Mouse (Mus musculus) left cerebral cortex, adult 11 months (tissue): ENCODE measurements at regions not wholly inside any gene's neighbourhood (a gene's known extent, or its start where the extent isn't known, plus 50 kb on each side); places are given as distances from the start of the nearest gene placed in this dataset.

Experiments used
- DNase-seq: peaks from one replicate; pipeline ENCODE4 v3.0.0; 2022; ENCODE audit warnings: low spot score

- DNase-seq = no peak
Observed at GRCm38 (mm10) chr15:64520568-64520967, 296.9 kb upstream of the Gm21798 start.

DNA sequence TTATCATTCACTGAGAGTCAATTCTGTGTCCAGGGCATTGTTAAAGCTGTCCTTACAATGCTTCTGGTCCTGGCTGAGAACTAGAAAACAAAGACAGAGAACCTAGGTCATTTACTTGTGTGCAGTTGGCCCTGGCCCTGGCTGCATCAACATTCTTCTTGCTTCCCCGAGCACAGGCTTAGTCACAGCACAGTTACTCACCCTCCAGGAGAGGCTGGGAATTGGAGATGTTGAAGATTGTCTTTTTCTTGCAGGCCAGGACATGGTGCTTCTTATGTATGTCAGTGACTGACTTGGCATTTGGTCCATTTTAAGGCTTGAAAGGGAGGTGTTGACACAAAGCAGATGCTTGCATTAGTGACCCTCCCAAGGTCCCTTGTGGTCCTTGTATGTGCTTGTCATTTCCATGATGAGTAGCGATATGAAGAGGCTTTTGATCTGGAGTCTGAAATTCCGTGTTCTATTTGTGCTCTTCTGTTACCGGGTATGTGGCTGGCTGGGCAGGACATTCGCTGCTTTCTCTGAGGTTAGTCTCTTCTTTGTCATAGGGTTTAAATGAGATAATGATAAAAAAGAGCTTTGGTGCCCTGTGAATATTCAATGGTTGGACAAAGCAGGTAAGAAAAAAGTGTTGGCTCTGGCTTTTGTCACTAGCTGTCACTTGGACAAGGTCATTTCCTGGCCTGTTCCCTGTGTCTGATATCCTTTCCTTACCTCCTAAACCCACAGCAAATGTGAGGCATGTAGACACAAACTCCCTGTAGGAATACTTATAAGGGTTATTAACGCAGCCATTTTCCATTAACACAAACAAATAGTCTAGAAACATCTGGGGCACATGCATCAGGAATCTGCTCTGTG, 285.0 kb upstream of the Gm21798 start:
- DNase-seq = no peak

DNA sequence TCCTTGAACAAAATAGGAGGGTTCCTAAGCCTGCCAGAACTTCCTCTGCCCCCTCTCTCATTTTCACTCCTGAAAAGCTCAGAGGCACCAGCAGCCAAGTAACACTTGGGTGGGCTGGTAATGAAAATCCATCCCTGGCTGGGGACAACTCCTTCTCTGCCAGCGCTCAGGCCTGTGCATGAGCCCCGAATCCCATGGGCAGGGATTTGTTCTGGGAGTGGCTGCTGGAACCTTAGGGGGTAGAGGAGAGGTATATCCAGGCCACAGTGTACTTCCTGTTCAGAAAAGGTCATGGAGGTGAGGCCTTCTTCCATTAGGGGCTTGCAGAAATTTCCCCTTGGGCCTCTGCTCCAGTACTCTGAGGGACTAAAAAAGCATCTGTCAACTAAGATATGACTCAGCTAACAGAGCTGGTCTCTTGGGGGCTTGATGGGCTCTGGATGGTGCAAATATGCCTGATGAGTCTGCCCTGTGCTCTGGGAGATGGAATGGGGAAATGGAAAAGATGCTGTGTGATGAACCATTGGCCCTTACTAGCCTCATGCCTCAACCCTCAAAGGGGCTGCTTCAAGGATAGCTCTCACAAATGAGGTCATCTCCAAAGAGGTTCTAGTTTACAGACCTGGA, 284.2 kb upstream of the Gm21798 start:
- DNase-seq = no peak

DNA sequence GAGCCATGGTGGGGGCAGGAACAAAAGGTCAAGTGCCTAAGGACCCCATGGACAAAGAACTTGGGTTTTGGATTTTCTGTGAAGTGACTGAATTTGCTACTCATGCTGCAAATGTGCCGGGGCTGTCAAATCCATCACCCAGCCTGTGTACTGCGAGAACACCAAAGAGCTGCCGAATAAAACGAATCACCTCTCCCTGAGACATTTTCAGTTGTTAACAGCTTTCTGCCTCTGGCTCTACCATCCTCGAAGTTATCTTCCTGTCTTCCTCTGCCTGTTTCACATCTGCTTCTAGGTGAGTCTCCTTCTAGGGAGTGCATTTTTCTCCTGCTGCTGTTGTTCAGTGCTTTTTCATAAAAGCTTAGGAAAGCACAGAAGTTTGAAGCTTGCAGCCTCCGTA, 283.3 kb upstream of the Gm21798 start:
- no peak for DNase-seq

GRCm38 (mm10) chr15:64535160-64535559, 282.3 kb upstream of the Gm21798 start:
- DNase-seq = no peak

- no peak for DNase-seq
Observed at GRCm38 (mm10) chr15:64541395-64541794, 276.1 kb upstream of the Gm21798 start.

- no peak for DNase-seq
Observed at GRCm38 (mm10) chr15:64542250-64542901, 275.1 kb upstream of the Gm21798 start.

GRCm38 (mm10) chr15:64542908-64543307, 274.6 kb upstream of the Gm21798 start:
- DNase-seq = no peak

GRCm38 (mm10) chr15:64546035-64546434, 271.5 kb upstream of the Gm21798 start:
- DNase-seq = no peak

- no peak for DNase-seq
Observed at GRCm38 (mm10) chr15:64557540-64557939, 260.0 kb upstream of the Gm21798 start.

- no peak for DNase-seq
Observed at GRCm38 (mm10) chr15:64558220-64558619, 259.3 kb upstream of the Gm21798 start.

GRCm38 (mm10) chr15:64562431-64563111, 254.9 kb upstream of the Gm21798 start:
- DNase-seq = peak; percentile 39

DNA sequence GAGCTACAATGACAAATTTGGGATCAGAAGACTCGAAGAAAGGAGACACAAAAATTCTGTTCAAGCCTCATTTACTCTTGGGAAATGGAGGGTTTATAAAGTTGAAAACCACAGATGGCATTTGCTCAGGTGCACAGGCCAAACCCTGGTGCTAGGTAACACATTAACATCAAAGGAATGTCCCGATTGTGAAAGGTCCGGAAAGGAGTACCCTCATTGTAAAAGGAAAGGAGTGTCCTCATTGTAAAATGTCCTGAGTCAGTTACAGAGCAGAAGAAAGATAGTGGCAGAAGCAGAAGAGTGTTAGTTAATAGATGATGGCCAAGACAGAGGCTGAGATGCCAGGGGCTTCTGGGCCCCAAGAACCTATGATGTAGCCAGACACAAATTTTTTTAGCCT, 252.8 kb upstream of the Gm21798 start:
- DNase-seq = no peak

DNA sequence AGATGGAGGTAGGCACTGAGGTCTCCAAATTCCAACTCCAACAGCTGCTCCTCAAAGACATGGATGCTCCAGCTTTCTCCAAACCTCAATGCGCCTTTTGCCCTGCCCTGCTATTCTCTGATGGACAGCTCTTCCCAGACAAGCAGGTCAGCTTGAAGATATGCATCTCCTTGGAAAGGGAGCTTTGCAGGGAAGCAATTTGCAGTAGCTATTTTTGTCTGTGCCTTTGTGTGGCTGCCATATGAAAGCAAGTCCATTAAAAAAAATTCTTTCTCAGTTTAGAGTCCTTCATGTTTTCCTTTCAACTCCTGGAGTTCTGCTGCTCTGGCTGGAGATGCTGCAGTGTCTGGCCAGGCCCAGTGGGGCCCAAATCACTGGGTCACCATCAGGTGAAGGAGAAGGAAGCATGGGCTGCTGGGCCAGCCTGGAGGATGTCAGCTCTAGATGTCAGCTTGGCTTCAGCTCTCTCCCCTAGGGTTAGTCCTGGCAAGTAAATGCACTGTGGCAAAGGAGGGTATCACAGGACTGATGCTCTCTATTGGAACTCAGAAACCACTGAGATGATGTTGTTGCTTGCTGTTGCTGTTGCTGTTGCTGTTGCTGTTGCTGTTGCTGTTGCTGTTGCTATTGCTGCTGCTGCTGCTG, 240.5 kb upstream of the Gm21798 start:
- no peak for DNase-seq

DNA sequence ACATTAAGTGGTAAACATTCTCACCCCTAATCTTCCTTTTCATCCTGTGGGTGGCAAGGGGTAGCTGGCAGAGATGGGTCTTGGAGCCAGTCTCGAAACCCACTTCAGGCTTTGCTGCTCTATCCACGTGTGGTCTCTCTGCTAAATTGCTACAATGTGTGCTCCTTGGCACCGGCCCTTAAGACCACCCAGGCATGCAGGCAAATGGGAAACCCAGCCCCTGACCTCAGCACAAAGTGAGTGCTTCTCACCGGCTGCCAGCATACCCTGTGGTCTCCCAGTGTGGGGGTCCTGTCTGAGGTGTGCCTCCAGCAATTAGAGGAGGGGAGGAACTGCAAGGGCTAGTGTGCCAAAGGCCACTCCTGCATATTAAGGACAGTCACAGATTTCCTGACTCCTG, 238.5 kb upstream of the Gm21798 start:
- DNase-seq = no peak

DNA sequence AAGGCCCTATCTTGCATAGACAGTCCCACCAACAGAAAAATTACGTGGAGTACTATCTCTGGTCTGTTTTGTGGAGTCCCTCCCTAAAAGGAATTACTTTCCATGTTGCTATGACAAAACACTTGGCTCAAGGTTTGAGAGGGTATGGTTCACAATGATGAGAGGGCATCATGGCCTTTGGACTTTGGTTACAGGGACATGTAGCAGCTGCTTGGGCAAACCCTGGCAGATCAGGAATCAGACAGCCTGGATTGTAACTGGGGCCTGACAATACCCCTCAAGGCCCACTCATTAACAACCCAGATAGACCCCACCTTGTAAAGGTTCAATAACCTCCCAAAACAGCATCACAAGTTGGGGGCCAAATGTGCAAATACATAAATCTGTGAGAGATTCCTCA, 237.0 kb upstream of the Gm21798 start:
- no peak for DNase-seq

- DNase-seq = no peak
Observed at GRCm38 (mm10) chr15:64581046-64581445, 236.4 kb upstream of the Gm21798 start.

GRCm38 (mm10) chr15:64584129-64584528, 233.4 kb upstream of the Gm21798 start:
- DNase-seq = no peak

- no peak for DNase-seq
Observed at GRCm38 (mm10) chr15:64586776-64587175, 230.7 kb upstream of the Gm21798 start.

DNA sequence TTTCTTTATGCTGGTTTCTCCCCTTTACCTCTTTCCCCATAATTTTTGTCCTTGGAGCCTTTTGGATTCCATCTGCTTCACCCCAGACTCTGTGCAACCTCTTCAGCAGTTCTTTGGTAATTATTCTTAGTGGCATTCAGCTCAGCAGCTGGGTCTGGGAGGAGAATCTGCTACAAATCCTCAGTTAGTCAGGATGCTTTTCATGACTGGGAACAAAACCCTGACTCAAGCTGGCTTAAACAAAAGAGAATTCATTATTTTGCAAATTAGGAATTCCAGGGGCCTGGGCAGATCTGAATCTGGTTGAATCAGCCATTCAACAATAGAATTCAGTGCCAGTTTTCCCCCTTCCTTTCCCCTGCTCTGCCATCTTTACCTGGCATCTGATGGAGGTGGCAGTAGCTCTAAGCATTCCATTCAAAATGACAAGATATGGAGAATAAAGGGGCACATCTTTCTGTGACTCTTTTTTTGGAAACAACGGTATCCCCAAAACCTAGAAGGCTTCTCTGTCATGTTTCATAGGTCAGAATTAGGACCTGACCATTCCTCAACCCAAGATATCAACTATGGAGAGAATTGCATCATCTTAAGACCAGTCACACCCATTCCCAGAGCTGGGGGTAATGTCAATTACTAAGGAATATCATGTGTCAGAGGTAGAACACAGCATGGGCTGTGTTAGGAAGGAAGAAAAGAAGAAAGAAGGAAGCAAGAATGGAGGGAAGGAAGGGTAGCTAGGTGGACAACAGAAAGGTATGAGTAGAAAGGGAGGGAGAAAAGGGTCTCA, 227.2 kb upstream of the Gm21798 start:
- peak; percentile 15 for DNase-seq

DNA sequence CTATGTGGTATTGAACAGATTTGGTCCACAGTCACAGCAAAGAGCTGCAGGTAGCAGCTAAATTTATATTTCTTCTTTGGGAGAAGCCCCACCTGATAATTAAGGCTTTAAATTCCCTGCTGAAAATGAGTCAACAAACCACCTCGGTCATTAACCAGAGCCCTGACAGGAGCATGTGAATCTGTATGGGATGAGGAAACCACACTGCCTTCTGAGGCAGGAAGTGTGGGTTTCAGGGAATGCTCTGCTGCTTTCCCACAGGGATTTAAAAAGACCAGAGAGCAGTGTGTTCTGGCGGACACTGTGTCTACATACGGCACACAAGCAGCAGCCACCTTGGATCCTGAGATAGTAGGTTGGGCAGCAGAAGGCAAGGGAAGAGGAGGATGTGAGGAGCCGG, 204.0 kb upstream of the Gm21798 start:
- DNase-seq = no peak
